Mouse (Mus musculus): ENCODE data around the gene Mettl7a3. TPM values are rescaled to one million over a fixed set of nuclear protein-coding genes. Genes with fewer than 3 reads are reported as not detected.
A peak's percentile ranks its signal among the peaks of the same experiment; 100 is the strongest.
"Not testable (repeated sequence)": the region's sequence is repeated elsewhere in the genome, so short reads cannot be mapped to it uniquely, and the experiment has no call there.

Mettl7a3 gene
- total RNA-seq (2021): under 1 TPM in 1 of 2 experiments, not detected in 1; 0.18 TPM
- long read RNA-seq, experiment 1: 0 reads
- long read RNA-seq, experiment 2: 0 reads

DNA sequence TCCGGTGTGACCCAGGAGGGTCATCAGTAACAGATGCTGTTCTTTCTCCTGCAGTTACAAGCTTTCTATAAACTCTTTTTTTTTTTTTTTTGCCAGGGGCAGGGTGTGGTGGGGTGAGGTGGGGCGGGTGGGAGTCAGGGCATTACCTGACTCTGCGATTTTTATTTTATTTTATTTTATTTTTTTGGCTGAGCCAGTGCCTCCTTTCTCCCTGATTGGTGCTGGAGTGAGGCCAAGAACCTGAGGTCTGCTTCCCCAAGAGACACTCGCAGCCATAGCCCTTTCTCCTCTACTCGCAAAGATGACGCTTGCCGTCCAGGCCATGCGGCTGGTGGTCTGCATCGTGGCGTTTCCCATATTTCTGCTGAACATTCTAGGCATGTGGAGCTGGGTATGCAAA lies at the start of gene Mettl7a3:
TSS of gene Mettl7a3 (plus strand) at position 301 of the 400 bp plus-strand sequence.
- DNase-seq: no peak

DNA sequence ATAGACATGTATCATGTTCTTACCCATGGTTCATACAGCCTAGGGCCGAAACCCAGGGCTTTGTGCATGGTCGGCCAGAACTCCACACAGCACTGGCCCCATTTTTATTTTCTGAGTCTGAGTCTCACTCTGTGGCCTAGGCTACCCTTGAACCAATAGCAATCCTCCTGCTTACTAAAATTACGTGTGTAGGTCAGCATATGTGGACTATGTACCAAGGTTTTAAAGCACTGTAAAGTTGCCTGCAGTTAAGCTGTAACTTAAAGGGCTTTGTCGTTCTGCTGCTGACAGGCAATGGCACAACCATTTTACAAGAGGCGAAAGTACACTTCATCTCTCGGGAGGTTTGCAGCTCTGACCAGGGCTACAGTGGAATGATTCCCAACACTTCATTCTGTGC lies 45.7 kb upstream of the Mettl7a3 start:
- DNase-seq: no peak

DNA sequence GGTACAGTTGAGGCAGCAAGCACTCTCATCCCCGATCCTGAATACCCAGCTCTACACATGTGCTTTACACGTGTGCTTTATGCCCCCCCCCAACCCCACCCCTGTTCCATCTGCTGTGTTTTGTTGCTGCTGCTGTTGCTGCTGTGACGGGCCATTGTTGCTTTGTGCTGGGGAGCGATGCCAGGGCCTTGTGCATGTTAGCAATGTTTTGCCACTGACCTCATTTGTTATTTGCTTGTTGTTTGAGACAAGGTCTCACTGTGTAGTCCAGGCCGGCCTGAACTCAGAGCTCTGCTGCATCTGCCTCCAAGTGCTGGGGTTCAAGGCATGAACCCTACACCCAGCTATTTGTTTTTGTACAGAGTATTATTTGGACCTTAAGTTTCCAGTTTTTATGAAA lies 43.9 kb upstream of the Mettl7a3 start:
- DNase-seq: no peak

DNA sequence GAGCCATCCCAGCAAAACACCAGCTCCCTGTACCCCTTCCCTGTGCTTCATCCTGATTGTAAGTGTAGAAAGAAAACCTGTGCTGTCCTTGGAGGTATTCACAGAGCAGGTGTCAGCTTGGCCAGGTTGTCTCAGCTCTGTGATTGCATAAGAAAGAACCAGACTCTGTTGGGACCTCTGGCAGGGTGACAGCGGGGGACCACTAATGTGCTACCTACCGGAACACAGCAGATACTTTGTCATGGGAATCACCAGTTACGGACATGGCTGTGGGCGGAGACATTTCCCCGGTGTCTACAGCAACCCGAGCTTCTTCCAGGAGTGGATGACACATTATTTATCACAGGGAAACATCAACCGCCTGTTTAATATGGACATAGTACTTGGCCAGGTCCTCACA lies 42.4 kb upstream of the Mettl7a3 start:
- DNase-seq: no peak

DNA sequence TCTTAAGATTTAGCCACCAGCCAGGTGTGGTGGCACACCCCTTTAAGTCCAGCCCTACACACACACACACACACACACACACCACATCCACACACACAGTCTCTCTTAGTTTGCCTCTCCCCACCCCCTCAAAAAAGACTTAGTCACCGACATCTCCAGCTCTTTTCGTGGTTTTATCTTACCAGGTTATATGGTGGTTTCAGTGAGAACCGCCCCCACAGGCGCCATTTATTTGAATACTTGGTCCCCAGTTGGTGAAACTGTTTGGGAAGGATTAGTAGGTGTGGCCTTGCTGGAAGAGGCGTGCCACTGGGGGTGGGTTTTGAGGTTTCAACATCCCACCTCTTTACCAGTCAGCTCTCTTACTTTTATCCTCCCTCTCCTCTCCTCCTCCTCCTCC lies 36.9 kb upstream of the Mettl7a3 start:
- no peak for DNase-seq

DNA sequence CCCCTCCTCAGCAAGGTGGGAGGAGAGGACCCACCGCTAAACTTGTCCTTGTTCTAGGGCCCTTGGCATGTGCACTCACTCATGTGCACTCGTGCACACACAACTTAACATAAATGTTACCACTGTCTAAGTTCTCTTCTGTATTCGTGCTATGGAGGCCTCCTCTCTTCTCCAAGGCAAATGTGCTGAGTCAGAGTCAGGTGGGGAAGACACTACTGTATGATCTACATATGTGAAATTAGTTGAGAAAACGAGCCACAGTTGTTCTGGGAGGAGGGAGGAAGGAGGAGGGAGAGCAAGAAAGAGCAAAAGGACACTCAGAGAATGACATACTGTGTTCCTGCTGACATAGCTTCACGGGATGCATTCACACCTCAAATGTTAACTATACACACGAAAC lies 34.2 kb upstream of the Mettl7a3 start:
- no peak for DNase-seq

DNA sequence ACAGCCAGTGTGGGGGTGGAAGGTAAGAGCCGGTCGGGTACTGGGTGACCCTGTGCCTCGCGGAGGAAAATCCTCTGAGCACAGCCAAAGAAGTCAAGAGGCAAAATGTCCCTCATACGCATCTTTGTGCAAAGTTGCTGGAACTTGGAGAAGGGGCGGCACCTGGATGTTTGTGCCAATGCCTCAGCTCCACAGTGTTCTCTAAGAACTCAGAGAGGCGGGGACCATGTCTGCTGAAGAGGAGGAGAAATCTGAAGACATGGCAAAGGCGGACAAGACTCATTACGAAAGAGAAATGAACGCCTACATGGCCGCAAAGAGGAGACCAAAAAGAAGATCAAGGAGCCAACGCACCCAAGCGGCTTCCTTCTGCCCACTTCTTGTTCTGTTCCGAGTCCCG lies 33.2 kb upstream of the Mettl7a3 start:
- peak in 1 of 2 experiments; percentile 15 for DNase-seq

DNA sequence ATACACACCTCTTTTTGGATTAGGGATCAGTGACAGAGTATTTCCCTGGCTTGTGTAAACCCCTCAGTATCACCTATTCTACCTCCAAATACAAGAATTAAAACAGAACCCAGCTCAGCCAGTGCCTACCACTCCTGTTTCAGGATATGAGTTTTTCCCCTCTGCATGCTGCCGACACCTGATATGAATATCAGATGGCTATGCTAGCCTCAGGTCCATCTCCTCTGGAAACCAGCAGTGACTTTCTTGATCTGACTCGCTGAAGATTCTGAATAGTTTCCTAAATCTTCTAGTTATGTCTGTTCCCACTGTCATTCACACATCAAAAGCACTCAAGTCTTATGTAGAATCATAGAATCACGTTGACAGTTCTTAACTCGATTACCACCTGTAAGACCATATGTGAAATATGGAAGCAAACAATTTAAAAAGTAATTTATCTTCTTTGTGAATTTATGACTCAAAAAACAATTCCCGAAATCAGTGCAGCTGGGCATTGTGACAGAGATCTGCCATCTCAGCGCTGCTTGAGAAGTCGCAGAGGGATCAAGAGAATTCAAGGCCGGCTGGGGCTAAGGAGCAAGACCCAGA lies 31.2 kb upstream of the Mettl7a3 start:
- peak in 1 of 2 experiments; percentile 29 for DNase-seq

DNA sequence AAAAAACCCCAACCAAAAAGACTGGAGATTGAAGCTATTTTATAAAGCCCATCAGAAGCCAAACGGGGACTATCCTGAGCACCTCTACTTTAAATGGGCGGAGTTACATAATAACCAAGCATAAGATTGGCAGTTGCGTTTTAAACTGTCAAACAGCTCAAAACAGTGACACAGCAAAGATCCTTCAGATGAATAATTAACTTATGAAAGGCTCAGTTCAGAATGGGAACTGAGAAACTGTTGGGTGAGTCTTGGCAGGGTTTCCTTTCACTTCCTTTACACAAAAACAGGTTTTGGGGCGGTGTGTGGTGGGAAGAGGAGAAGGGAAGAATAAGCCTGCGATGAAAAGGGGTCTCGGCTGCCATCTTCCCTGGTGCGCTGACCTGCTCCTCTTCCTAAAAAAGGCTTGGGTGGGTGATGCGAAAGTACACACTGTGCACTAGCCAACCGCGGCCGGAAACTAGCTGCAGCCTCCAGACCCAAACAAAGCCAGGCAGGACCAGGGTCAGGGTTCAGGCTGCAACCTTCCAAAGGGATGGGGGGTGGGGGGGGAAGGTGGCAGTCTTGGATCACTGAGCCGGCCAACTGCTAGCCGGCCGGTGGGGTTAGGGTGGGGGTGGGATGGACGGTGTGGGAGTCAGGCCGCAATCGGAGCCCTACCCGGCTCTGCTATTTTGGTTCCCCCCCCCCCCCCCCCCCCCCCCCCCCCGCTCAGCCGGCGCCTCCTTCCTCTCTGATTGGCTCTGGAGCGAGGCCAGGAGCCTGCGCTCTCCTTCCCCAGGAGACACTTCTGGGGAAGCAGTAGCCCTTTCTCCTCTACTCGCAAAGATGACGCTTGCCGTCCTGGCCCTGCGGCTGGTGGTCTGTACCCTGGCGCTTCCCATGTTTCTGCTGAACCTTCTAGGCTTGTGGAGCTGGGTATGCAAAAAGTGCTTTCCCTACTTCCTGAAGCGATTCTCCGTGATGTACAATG lies 30.4 kb upstream of the Mettl7a3 start, which contains the start of gene Mettl7a1:
TSS of gene Mettl7a1 (plus strand) at position 122 of the 973 bp plus-strand sequence.
- DNase-seq: peak; percentile 91 to 92

DNA sequence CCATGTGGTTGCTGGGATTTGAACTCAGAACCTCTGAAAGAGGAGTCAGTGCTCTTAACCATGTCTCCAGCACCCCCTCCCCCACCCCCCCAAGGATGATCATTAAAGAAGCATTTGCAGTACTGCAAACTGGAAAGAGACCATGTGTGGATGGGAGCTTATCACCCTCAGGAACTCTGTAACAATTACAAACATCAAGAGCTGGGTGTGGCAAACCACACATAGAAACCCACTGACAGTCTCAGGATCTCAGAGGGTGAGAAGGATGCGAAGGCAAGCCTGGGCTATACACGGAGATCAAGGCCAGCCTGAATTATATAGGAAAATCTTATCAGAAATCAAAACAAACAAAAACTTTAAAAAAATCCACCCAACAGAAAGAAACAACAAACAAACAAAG lies 28.5 kb upstream of the Mettl7a3 start:
- DNase-seq: no peak

DNA sequence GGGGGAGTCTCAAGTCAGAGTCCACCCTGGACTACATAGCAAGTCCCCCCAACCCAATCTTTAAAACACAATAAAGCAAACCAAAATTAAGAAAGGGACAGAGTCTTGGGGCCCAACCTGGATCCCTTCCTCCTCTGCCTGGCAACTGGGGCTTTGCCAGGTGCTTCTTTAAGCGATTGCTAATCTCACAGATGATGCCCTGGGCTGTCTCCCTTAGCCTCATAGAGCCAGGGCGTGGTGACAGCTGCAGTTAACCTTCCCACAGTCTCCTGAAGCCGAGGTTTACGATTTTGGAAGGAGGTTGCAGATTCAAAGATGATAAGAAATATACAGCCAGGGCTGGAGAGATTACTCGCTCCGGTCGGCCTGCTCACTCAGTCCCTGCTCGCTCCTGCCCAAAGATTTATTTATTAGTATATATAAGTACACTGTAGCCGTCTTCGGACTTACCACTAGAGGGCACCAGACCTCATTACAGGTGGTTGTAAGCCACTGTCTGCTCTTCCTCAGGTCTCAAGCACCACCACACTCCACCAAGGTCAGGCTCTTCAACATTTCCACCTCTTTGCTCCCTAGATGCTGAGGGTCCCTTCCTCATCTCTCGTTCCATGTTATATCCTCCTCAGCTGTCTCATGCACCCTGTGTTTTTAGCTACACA lies 27.2 kb upstream of the Mettl7a3 start:
- peak; percentile 32 to 58 for DNase-seq

DNA sequence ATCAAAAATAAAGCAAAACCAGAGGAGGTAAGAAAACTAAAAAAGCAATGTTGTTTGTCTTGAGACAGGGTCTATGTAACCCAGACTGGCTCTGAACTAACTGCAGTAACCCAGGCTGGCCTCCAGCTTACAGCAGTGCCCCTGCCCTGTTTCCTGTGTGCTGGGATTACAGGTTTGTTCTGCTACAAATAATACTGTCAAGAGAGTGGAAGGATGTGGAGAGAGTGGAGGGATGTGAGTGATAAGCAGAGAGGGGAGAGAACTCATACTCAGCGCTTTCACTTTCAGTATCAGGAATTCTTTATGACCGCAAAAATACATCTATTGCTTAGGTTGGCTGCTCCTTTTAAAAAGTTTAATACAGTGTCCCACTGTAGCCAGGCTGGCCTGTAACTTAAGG lies 22.4 kb upstream of the Mettl7a3 start:
- DNase-seq: no peak

DNA sequence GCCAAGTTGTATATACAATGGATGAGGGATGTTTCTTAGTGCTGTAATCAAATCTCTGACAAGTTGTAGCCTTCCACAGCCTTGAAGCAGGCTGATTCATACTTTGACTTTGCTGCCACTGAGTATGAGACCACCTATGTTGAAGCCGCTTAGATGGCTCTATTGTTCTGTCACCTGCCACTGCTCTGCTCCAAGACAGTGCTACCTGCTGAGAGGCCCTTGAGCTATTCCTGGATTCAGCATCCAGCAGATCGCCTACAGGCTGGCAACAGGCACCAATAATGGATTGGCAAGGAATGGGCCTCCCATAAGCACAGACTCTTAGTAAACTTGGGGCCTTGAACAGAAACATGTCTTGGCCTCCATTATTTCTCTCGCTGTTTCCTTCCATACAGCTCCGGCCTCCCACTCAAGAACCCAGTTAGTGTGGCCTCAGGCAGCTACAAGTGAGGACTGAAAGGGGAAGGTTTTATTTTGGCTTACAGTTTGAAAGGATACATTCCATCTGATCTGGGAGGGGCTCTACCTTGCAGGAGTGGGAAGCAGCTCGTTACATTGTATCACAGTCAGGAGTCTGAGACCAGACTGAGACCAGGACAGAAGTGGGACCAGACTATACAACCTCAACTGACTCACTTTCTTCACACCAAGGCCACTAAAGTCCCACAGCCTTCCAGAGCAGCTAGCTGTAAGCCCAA lies 20.1 kb upstream of the Mettl7a3 start:
- DNase-seq: no peak

DNA sequence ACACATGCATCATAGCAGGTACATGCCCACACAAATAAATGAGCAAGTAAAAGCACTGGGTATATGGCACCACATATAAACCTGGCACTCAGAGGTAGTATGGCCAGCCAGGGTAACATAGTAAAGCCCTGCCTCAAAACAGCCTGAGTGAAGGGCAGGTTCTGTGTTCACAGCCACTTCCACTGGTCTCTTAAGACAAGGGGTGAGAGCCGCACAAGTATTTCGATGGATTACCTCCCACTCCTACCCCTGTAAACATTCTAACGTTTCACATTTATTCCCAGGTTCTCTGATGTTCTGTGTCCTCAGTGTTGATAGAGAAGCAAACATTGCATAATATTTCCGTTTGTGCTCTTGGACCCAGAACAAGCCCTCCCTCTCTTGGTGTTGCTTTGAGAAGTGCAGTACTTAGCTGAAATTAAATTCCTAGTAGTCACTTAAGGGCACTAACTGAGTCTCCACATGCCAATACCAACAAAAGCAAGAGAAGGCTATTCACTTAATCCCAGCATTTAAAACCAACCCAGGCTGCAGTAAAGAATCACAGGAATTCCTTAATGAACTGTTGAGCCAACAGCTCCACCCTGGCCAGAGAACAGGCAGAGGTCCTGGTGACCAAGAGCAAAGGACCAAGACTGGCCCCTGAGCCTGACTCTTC lies 16.6 kb upstream of the Mettl7a3 start:
- DNase-seq: peak; percentile 48 to 59

DNA sequence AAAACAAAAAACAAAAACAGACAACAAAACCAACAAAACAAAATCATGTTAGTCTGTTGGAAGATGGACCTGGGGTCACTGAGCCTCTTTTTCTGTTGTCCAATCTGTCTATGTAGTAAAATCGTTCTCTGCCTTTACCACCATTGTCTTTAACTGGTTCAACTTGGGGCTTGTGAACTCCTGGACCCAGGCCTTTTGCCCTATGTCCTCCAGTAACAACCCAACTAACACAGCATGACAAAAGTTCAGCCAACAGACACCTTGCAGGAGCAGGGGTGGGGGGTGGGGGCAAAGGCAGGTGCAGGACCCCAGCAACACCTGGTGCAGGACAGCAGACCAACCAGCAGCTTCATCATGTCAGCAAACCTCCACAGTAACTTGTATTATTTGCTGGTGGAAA lies 14.8 kb upstream of the Mettl7a3 start:
- DNase-seq: no peak

DNA sequence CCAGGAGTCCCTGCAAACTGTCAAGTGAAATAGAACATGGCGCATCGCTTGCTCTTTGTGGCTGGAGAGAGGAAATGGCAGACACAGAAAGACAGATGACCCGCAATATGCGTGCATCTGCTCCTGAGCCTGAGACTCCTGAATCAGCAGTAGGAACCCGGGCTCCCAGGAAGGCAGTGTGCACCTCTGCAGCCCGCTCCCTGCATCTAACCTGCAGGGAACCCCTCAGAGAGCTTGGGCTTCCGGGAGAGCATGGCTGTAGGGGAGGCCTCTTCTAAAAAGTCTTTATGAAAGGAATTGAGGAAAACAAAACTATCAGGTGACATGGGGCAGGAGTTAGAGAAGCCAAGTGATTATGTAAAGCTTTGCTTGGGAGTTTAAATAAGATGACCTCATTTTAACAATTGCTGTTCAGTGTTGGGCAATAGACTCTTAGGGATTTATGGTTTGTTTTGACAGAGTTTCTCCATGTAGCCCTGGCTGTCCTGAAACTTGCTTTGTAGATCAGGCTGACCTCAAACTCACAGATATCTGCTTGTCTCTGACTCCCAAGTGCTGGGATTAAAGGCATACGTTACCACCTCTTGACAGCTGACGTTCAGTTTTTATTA lies 14.3 kb upstream of the Mettl7a3 start:
- DNase-seq: peak; percentile 10 to 31

DNA sequence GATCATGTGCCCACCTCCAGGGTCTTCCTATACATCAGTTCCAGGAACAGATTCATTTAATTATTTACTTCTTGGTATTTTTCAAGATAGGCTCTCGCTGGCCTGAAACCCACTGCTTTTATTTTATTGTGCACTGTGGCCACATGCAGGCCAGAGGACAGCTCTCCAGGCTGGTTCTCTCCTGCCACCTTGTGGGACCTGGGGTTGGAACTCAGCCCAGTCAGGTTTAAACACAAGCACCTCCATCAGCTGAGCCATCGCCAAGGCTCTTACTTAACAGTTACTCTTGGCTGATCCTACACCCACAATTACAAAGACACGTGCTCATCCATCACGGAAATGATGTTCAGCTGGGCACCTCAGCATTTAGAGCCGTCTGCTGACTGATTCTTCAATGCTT lies 13.6 kb upstream of the Mettl7a3 start:
- peak; percentile 51 to 65 for DNase-seq

DNA sequence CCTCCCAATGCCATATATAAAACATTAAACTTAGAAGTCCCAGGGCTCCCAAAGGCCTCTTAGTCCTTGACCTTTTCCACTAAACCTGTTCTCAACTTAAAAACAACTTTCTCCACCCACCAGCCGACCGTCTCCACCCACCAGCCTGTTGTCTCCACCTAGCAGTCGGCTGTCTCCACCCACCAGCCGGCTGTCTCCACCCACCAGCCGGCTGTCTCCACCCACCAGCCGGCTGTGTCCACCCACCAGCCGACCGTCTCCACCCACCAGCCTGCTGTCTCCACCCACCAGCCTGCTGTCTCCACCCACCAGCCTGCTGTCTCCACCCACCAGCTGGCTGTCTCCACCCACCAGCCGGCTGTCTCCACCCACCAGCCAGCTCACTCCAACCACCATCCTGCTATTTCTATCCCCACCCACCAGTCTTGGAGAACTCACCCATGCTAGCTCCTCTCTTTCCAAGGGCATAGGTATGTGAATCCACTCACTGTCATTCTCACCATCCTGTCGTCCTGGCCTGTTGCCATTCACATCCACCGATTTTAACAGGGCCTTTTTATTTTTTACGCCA lies 10.6 kb upstream of the Mettl7a3 start:
- DNase-seq: no peak

DNA sequence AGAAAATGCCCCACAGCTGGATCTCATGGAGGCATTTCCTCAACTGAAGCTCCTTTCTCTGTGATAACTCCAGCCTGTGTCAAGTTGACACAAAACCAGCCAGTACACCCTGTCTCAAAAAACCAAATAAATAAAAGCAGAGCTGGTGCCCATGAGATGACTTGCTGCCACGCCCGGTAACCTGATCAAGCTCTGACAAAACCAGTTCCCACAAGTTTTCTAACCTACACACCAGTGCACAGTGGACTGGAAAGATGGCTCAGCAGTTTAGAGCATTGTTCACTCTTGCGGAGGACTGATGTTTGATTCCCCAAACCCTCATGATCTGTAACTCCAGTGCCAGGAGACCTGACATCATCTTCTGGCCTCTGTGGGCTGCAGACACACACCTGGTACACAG lies 9.5 kb upstream of the Mettl7a3 start:
- no peak for DNase-seq

DNA sequence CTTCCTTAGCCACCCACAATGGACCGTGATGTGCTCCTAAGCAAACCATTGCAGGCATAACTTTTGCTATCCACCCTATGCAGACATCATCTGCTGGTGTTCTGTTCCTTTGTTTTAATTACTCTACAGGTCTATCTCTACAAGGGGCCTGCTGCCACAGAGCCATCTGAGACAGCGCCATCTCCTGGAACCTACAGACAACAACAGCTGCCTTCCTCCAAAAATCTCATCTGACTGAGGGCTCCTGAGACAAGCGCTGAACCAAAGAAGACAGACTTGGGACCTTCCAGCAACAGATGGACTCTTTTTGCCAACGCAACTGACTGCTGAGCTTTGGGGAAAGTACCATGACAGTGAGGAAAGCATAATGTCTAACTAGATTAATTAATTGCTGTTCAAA lies 6.6 kb upstream of the Mettl7a3 start:
- DNase-seq: not testable (repeated sequence)

DNA sequence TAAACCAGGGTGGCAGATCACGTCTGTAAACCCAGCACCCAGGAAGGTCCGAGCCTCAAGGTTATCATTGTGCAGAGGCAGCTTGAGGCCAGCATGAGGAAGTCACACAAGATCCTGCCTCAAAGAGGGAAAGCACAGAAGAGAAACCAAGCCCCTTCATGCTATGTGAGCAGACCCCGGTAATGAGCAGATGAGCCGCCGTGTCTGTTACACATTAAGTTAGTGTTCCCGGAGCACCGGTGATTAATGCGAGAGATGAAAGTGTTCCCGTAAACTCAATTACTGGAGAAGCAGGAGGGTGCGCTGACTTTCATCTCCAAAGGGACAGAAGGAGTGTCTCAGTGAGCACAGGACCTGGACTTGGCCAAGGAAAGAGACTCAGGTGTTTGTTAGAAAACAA lies 5.4 kb upstream of the Mettl7a3 start:
- not testable (repeated sequence) for DNase-seq

Measured in heart, adult 18-20 months (tissue).